Mouse (Mus musculus): ENCODE measurements around the gene Ibsp.

DNA sequence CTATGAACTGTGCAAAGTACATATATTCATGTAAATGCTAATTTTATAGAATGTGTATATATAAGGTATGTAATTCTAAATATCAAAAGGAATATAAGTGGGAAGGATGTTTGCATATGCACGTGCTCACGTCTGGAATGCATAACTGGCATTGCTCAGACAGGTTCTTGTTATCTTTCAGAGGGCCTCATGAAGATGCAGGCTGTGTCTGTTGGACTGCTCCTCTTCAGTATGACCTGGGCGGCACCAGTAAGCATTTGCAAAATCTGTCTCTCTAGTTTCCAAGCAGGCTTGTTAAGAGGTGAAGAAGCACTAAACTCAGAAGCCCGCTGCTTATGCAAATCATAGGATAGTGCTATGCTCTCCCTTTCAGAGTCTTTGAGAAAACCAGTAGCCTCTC, 27.9 kb downstream of the Ibsp start:
- TF ChIP-seq CTCF (IDR thresholded peaks at IDR 0.05) (no peak), EP300 (IDR thresholded peaks at IDR 0.05; ENCODE audit: insufficient read depth, low read depth, low read length) (no peak), POLR2A (IDR thresholded peaks at IDR 0.05; ENCODE audit: insufficient read depth, low read depth, low read length) (no peak)
